Mouse (Mus musculus): ENCODE data around the gene Dlg4.

DNA sequence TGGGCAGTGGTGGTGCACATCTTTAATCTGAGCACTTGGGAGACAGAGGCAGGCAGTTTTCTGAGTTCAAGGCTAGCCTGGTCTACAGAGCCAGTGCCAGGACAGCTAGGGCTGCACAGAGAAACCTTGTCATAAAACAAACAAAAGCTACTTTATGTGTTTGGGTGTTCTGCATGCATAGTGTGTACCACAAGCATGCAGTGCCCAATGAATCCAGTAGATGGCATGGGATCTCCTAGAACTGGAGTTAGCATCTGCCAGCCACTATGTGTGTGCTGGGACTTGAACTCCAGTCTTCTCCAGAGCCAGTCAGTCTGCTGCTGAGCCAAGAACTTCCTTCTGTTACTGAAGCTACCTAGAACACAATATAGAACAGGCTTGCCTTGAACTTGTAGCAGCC is 14.9 kb upstream of the Dlg4 start:
- TF ChIP-seq EP300 (IDR thresholded peaks at IDR 0.05; ENCODE audit: low read depth) (no peak), CTCF (IDR thresholded peaks at IDR 0.05; ENCODE audit: low read depth) (peak; percentile 78)

All from liver, embryonic 14.5 days (tissue).